Mouse (Mus musculus): ENCODE results near the gene Arnt. TPM values are rescaled to one million over a fixed set of nuclear protein-coding genes. Genes with fewer than 3 reads are reported as not detected.
A peak's percentile ranks its signal among the peaks of the same experiment; 100 is the strongest.

Gene Arnt
- polyA plus RNA-seq, 1 experiment, result 28.7 TPM

DNA sequence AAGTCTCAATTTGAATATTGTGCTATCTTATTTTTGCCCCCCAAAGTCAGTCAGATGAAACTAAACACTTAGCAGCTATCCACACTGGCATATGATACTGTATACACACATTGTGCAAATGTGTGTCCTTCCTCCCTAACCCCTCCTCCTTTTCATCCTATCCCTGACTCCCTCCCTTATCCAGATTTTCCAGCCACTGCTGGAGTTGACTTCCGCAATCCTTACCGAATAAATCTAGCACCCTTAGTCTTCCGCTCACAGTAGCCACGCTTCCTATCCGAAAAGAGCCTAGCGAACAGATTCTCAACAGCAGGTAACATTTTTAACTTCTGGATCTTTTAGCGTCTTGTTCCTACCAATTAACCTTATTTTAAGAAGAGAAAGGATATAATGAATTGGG lies 64.8 kb downstream of the Arnt start, which contains the start of gene Ctsk:
TSS of gene Ctsk (plus strand) at position 233 of the 400 bp plus-strand sequence.
- H3K27me3 ChIP-seq (replicated peaks; ENCODE audit: control insufficient read depth, insufficient read depth, low read length), result no peaks in the 10 kb centered on the region
- H3K27ac ChIP-seq (ENCODE audit: insufficient read depth, low read depth, low read length), result no peak within 1 kb of the TSS
- H3K36me3 ChIP-seq (ENCODE audit: control insufficient read depth, insufficient read depth, low read length), result peaks cover 4% of the 10 kb centered on the region
- H3K4me3 ChIP-seq (ENCODE audit: insufficient read depth, low read depth, low read length), result no peak within 1 kb of the TSS
- WGBS, result 61% methylated on average over 7 of the region's 7 CpGs
- H3K4me1 ChIP-seq (ENCODE audit: control insufficient read depth, insufficient read depth, low read length), result no peaks in the 10 kb centered on the region
- TF ChIP-seq CTCF (conservative IDR thresholded peaks at IDR 0.05; ENCODE audit: insufficient read depth, insufficient read length, low read depth, low read length), result no peak
- TF ChIP-seq POLR2A (IDR thresholded peaks at IDR 0.05; ENCODE audit: low read depth, low read length), result no peak
- DNase-seq, result peak; percentile 11

DNA sequence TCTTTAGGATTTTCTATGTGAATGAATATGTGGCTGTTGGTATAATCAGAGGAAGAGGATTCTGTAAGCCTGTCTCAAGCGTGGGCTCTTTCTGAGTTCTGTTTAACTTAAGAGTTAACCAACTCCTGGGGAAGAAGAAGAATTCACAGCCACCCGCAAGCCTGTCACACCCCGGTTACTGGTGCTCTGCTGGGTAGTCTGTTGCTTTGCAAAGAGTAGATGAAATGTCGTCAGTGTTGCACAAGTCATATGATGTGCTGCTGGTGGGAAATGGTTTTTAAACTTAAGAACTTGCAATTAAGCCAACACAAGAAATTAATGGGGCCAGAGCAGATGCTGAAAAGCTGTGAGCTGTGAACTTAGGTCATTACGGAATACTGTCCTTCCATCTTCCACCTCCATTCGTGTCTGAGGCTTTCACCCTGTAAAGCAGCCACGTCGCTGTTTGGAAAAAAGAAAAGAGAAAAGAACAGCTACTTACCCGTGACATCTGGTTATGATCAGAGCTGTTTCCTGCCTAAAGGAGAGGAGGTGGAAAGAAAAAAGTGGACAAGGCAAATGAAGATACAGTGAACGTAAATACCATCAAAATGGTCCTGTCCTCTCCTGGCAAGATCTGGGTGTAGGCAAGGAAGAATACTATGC lies 65.4 kb downstream of the Arnt start:
- no peaks in the 10 kb centered on the region for H3K4me1 ChIP-seq (ENCODE audit: control insufficient read depth, insufficient read depth, low read length)
- H3K27ac ChIP-seq (ENCODE audit: insufficient read depth, low read depth, low read length), result no peak overlapping the region
- no peak for DNase-seq
- no peaks in the 10 kb centered on the region for H3K27me3 ChIP-seq (replicated peaks; ENCODE audit: control insufficient read depth, insufficient read depth, low read length)
- peaks cover 4% of the 10 kb centered on the region for H3K36me3 ChIP-seq (ENCODE audit: control insufficient read depth, insufficient read depth, low read length)
- WGBS, result 45% methylated on average over 10 of the region's 10 CpGs
- H3K4me3 ChIP-seq (ENCODE audit: insufficient read depth, low read depth, low read length), result no peak overlapping the region
- TF ChIP-seq POLR2A (IDR thresholded peaks at IDR 0.05; ENCODE audit: low read depth, low read length) (no peak), CTCF (conservative IDR thresholded peaks at IDR 0.05; ENCODE audit: insufficient read depth, insufficient read length, low read depth, low read length) (no peak)

DNA sequence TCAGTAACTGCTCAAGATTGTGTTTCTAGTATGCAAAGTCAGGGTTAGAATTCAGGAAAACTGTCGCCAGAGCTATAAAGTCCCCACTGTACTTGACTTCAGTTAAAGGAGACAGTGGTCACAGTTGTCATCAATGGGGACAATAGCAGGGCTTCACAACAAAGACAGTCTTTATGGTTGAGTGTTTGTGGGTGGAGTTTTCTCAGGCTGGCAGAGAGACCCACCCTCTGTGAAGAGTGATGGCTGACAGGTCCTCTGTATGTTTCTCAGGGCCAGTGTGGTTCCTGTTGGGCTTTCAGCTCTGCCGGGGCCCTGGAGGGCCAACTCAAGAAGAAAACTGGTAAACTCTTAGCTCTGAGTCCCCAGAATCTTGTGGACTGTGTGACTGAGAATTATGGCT lies 68.1 kb downstream of the Arnt start:
- 62% methylated on average over 2 of the region's 2 CpGs for WGBS
- H3K36me3 ChIP-seq (ENCODE audit: control insufficient read depth, insufficient read depth, low read length), result no peaks in the 10 kb centered on the region
- TF ChIP-seq POLR2A (IDR thresholded peaks at IDR 0.05; ENCODE audit: low read depth, low read length), result no peak
- no peaks in the 10 kb centered on the region for H3K4me1 ChIP-seq (ENCODE audit: control insufficient read depth, insufficient read depth, low read length)
- H3K27ac ChIP-seq (ENCODE audit: insufficient read depth, low read depth, low read length), result no peak overlapping the region
- DNase-seq, result no peak
- no peaks in the 10 kb centered on the region for H3K27me3 ChIP-seq (replicated peaks; ENCODE audit: control insufficient read depth, insufficient read depth, low read length)
- no peak overlapping the region for H3K4me3 ChIP-seq (ENCODE audit: insufficient read depth, low read depth, low read length)

DNA sequence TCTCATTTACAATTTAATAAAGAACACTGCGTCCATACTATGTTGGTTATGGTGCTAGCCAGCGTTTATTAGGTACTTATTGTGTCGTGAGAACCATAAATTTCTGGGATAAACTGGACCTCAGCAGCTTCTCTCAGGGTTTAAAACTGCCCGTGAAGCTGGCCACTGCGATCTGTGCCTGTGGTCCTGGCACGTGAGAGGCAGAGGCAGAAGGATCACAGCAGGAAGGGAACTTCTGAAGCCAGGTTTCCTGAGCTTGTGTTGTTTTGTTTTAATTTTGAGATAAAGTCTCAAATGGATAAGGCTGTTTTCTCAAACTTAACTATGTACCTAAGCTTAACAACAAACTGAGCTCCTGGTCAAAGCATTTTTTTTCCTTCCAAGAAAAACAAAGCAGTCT lies 75.2 kb downstream of the Arnt start:
- 58% methylated on average over 6 of the region's 6 CpGs for WGBS
- no peak for TF ChIP-seq CTCF (conservative IDR thresholded peaks at IDR 0.05; ENCODE audit: insufficient read depth, insufficient read length, low read depth, low read length)
- TF ChIP-seq POLR2A (IDR thresholded peaks at IDR 0.05; ENCODE audit: low read depth, low read length), result no peak
- H3K27ac ChIP-seq (ENCODE audit: insufficient read depth, low read depth, low read length), result no peak overlapping the region
- H3K4me3 ChIP-seq (ENCODE audit: insufficient read depth, low read depth, low read length), result no peak overlapping the region
- H3K36me3 ChIP-seq (ENCODE audit: control insufficient read depth, insufficient read depth, low read length), result no peaks in the 10 kb centered on the region
- H3K4me1 ChIP-seq (ENCODE audit: control insufficient read depth, insufficient read depth, low read length), result no peaks in the 10 kb centered on the region
- no peaks in the 10 kb centered on the region for H3K27me3 ChIP-seq (replicated peaks; ENCODE audit: control insufficient read depth, insufficient read depth, low read length)
- DNase-seq, result no peak

DNA sequence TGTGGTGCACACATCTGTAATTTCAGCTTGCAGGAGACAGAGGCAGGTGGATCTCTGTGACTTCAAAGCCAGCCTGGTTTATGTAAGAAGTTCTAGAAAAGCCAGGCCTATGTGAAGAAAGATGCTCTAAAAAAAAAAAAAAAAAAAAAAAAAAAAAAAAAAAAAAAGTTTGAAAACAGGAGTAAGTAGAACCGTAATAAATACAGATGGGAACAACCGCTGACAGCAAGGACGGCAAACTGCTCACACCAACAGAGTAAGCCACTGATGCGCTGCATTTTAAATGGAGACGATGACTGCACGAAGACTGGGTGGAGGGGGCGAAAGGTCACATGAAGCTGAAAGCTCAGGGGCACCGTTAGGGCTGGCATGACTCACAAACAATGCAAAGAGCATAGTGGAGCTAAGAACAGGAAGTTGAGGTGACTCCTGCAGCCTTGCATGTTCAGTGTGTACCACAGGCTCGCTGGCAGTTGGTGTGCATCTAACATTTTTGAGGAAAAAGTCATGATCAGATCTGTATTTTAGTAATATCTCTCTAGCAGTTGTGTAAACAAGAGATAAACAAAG lies 77.5 kb downstream of the Arnt start:
- no peak for TF ChIP-seq CTCF (conservative IDR thresholded peaks at IDR 0.05; ENCODE audit: insufficient read depth, insufficient read length, low read depth, low read length)
- TF ChIP-seq POLR2A (IDR thresholded peaks at IDR 0.05; ENCODE audit: low read depth, low read length), result no peak
- DNase-seq, result no peak
- Histone ChIP-seq H3K27me3 (replicated peaks; ENCODE audit: control insufficient read depth, insufficient read depth, low read length) (no peaks in the 10 kb centered on the region), H3K36me3 (ENCODE audit: control insufficient read depth, insufficient read depth, low read length) (no peaks in the 10 kb centered on the region), H3K4me3 (ENCODE audit: insufficient read depth, low read depth, low read length) (no peak overlapping the region), H3K27ac (ENCODE audit: insufficient read depth, low read depth, low read length) (no peak overlapping the region), H3K4me1 (ENCODE audit: control insufficient read depth, insufficient read depth, low read length) (no peaks in the 10 kb centered on the region)
- WGBS, result 68% methylated on average over 9 of the region's 9 CpGs

DNA sequence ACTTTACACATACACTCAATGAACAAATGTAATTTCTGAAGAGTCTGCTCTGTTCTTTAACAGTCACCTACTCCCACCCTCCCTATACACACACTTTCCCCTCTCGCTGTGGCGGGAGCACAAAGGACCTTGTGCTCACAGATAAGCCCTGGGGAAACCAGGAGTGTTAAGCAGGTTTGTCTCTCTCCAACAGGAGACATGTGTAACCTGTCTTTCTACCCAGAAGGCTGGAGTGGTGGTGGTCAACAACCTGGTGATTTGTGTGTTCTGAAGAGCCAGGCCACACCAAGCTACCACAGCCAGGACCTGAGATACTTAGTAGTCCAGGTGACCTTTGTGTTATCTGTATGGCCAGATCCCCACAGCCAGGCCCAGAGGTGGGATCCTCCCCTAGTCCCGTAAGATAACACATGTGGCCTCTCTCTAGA lies 82.4 kb downstream of the Arnt start:
- Histone ChIP-seq H3K4me1 (ENCODE audit: control insufficient read depth, insufficient read depth, low read length) (no peaks in the 10 kb centered on the region), H3K4me3 (ENCODE audit: insufficient read depth, low read depth, low read length) (no peak overlapping the region), H3K36me3 (ENCODE audit: control insufficient read depth, insufficient read depth, low read length) (no peaks in the 10 kb centered on the region), H3K27me3 (replicated peaks; ENCODE audit: control insufficient read depth, insufficient read depth, low read length) (no peaks in the 10 kb centered on the region), H3K27ac (ENCODE audit: insufficient read depth, low read depth, low read length) (no peak overlapping the region)
- DNase-seq, result no peak
- no peak for TF ChIP-seq POLR2A (IDR thresholded peaks at IDR 0.05; ENCODE audit: low read depth, low read length)
- TF ChIP-seq CTCF (conservative IDR thresholded peaks at IDR 0.05; ENCODE audit: insufficient read depth, insufficient read length, low read depth, low read length), result no peak
- WGBS, result 98% methylated on average over 3 of the region's 3 CpGs

DNA sequence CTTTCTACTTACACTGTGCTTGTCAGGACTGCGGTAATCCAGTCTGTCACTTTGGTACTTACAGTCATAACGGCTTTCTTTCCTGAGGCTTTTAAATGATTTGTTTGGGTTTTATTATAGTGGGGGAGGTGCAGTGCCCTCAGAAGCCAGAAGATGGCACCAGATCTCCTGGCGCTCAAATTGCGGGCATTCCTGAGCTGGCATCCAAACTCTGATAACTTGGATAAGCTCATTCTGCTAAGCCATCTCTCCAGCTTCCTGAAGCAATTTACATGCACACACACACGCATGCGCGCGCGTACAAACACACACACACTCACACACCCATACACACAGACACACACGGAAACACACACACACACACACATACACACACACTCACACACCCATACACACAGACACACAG lies 83.3 kb downstream of the Arnt start:
- WGBS, result 8% methylated on average over 10 of the region's 10 CpGs
- no peak overlapping the region for H3K4me3 ChIP-seq (ENCODE audit: insufficient read depth, low read depth, low read length)
- no peaks in the 10 kb centered on the region for H3K4me1 ChIP-seq (ENCODE audit: control insufficient read depth, insufficient read depth, low read length)
- peak; percentile 67 for DNase-seq
- TF ChIP-seq POLR2A (IDR thresholded peaks at IDR 0.05; ENCODE audit: low read depth, low read length) (no peak), CTCF (conservative IDR thresholded peaks at IDR 0.05; ENCODE audit: insufficient read depth, insufficient read length, low read depth, low read length) (peak; percentile 89)
- no peaks in the 10 kb centered on the region for H3K27me3 ChIP-seq (replicated peaks; ENCODE audit: control insufficient read depth, insufficient read depth, low read length)
- H3K36me3 ChIP-seq (ENCODE audit: control insufficient read depth, insufficient read depth, low read length), result no peaks in the 10 kb centered on the region
- no peak overlapping the region for H3K27ac ChIP-seq (ENCODE audit: insufficient read depth, low read depth, low read length)
